Mouse (Mus musculus) C2C12 (cell line): Measurements from ENCODE around the gene Plekha4.

Experiments used
- CTCF ChIP-seq: IDR thresholded peaks from one replicate; pipeline ENCODE4 v1.5.1; 2011; ENCODE audit not compliant: control insufficient read depth, insufficient read depth, insufficient read length
- MAX ChIP-seq: IDR thresholded peaks from one replicate; pipeline ENCODE4 v1.6.1; 2011; ENCODE audit warnings: mild to moderate bottlenecking, control low read depth
- MYOG ChIP-seq: IDR thresholded peaks from one replicate; pipeline ENCODE4 v1.6.1; 2011; ENCODE audit not compliant: control insufficient read depth, insufficient read length; ENCODE audit errors: extremely low read depth
- USF1 ChIP-seq: IDR thresholded peaks from one replicate; pipeline ENCODE4 v1.6.1; 2011; ENCODE audit warnings: low read depth, mild to moderate bottlenecking, control low read depth, moderate library complexity

GRCm38 (mm10) chr7:45595176-45595575 lies 69.0 kb downstream of the Plekha4 start:
- TF ChIP-seq MAX (no peak), CTCF (no peak), USF1 (no peak), MYOG (no peak)
